11 mouse cellular contexts compared by ENCODE assay signal in the genomic region with DNA sequence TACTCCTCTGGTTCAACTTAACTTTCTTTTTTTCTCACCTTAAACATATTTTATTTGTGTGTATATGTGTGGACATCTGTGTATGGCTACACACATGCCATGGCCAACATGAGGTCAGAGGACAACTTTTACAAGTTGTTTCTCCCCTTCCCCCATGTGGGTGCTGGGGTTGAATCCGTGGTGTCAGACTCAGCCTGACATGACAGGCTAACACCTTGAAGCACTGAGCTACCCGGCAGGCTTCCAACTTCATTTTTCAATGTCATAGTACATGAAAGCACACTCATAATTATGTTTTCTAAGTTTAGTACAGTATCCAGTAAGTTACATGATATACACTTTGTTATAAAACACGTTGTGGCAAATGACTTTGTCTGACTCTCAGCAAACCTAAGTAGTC. TPM values are rescaled to one million over a fixed set of nuclear protein-coding genes. Genes with fewer than 3 reads are reported as not detected.
DNase-seq lines count a peak whose midpoint lies in the region; ATAC-seq and TF ChIP-seq lines count a peak whose summit lies in the region.
"Had no signal": no experiment of that assay in that cellular context is flagged by ENCODE, and none has a peak within 500 bp of the region (broad histone marks: within the 10 kb centered on the region; RNA-seq: fewer than 3 reads in every experiment).

No protein-coding gene starts in this region.

- H3K27ac ChIP-seq in cerebellum, adult 2 months (ENCODE audit: insufficient read depth, low read length) = peak overlapping the region; percentile 97
- peak overlapping the region; percentile 30; the same call in 1 of the 2 replicates for H3K27ac ChIP-seq in kidney, embryonic 14.5 days (ENCODE audit: low read depth, low read length)
- peak overlapping the region; percentile 77 for H3K27ac ChIP-seq in embryonic facial prominence, embryonic 14.5 days (replicated peaks; ENCODE audit: low read depth, low read length)
- H3K27ac ChIP-seq in liver, embryonic 13.5 days = peak overlapping the region; percentile 88
- H3K27ac ChIP-seq: midbrain, embryonic 12.5 days had no signal

- H3K9me3 ChIP-seq in kidney, embryonic 14.5 days (ENCODE audit: control insufficient read depth, low read length) = no peaks in the 10 kb centered on the region
- H3K9me3 ChIP-seq in embryonic facial prominence, embryonic 14.5 days (ENCODE audit: control insufficient read depth, low read length) = no peaks in the 10 kb centered on the region
- no peaks in the 10 kb centered on the region for H3K9me3 ChIP-seq in liver, embryonic 13.5 days (replicated peaks)
- H3K9me3 ChIP-seq: midbrain, embryonic 12.5 days had no signal

- no peaks in the 10 kb centered on the region for H3K36me3 ChIP-seq in kidney, embryonic 14.5 days (ENCODE audit: control insufficient read depth, insufficient read depth, low read length)
- no peaks in the 10 kb centered on the region for H3K36me3 ChIP-seq in embryonic facial prominence, embryonic 14.5 days (ENCODE audit: control insufficient read depth, insufficient read depth, low read length)
- H3K36me3 ChIP-seq in liver, embryonic 13.5 days = peaks cover 17% of the 10 kb centered on the region; the same call in 1 of the 2 replicates

- no peak for DNase-seq in cerebellum, adult 2 months
- no peak for DNase-seq in cerebellum, adult 18-20 months
- DNase-seq in kidney, adult 18-20 months = no peak
- DNase-seq in embryonic facial prominence, embryonic 14.5 days (ENCODE audit: low spot score) = no peak
- no peak for DNase-seq in liver, embryonic 13.5 days

- no peak overlapping the region for H3K4me2 ChIP-seq in kidney, embryonic 14.5 days (replicated peaks; ENCODE audit: low read depth, low read length)
- 0 out of 2 replicates have a peak overlapping the region, but pooled peaks have one; percentile 7 for H3K4me2 ChIP-seq in embryonic facial prominence, embryonic 14.5 days (ENCODE audit: low read depth, low read length)
- peak overlapping the region; percentile 64; the same call in 1 of the 2 replicates for H3K4me2 ChIP-seq in liver, embryonic 13.5 days
- H3K4me2 ChIP-seq: midbrain, embryonic 12.5 days had no signal

- ATAC-seq in kidney, embryonic 14.5 days (ENCODE audit: low FRiP score, low TSS enrichment) = no peak
- ATAC-seq in embryonic facial prominence, embryonic 14.5 days (ENCODE audit: low read depth) = no peak
- no peak for ATAC-seq in liver, embryonic 13.5 days (ENCODE audit: low read depth)
- no peak for ATAC-seq in frontal cortex, adult (ENCODE audit: low TSS enrichment)
- ATAC-seq in erythroid progenitor cell, adult 5-6 weeks (replicated peaks; ENCODE audit: low FRiP score, poor library complexity, severe bottlenecking) = no peak

- TF ChIP-seq CTCF in cerebellum, adult 2 months (IDR thresholded peaks at IDR 0.05; ENCODE audit: borderline replicate concordance, insufficient read depth, low read depth, low read length) = no peak

- no peaks in the 10 kb centered on the region for H3K27me3 ChIP-seq in cerebellum, adult 2 months (ENCODE audit: control insufficient read depth, insufficient read depth, low read length)
- no peaks in the 10 kb centered on the region for H3K27me3 ChIP-seq in kidney, embryonic 14.5 days (ENCODE audit: control insufficient read depth, insufficient read depth, low read length)
- no peaks in the 10 kb centered on the region for H3K27me3 ChIP-seq in embryonic facial prominence, embryonic 14.5 days (replicated peaks; ENCODE audit: control insufficient read depth, insufficient read depth, low read length)
- no peaks in the 10 kb centered on the region for H3K27me3 ChIP-seq in liver, embryonic 13.5 days
- H3K27me3 ChIP-seq: midbrain, embryonic 12.5 days had no signal

- H3K9ac ChIP-seq in kidney, embryonic 14.5 days (ENCODE audit: low read depth, low read length) = no peak overlapping the region
- H3K9ac ChIP-seq in embryonic facial prominence, embryonic 14.5 days (ENCODE audit: low read depth, low read length) = peak overlapping the region; percentile 47; the same call in 1 of the 2 replicates
- peak overlapping the region; percentile 64 for H3K9ac ChIP-seq in liver, embryonic 13.5 days
- H3K9ac ChIP-seq: midbrain, embryonic 12.5 days had no signal

- TF ChIP-seq POLR2A in cerebellum, adult 2 months (IDR thresholded peaks at IDR 0.05; ENCODE audit: borderline replicate concordance, insufficient read depth, low read length) = no peak

- WGBS in cerebellum, adult 2 months = 70% methylated on average over 3 of the region's 3 CpGs
- 77% methylated on average over 3 of the region's 3 CpGs for WGBS in kidney, embryonic 14.5 days
- WGBS in embryonic facial prominence, embryonic 14.5 days = 65% methylated on average over 3 of the region's 3 CpGs
- 57% methylated on average over 3 of the region's 3 CpGs for WGBS in liver, embryonic 13.5 days (ENCODE audit: insufficient replicate concordance)

- H3K4me1 ChIP-seq in cerebellum, adult 2 months (ENCODE audit: control insufficient read depth, insufficient read depth, low read length) = peaks cover 51% of the 10 kb centered on the region
- peaks cover 20% of the 10 kb centered on the region for H3K4me1 ChIP-seq in kidney, embryonic 14.5 days (ENCODE audit: control insufficient read depth, insufficient read depth, low read length)
- H3K4me1 ChIP-seq in embryonic facial prominence, embryonic 14.5 days (ENCODE audit: control insufficient read depth, insufficient read depth, low read length) = peaks cover 42% of the 10 kb centered on the region
- H3K4me1 ChIP-seq in liver, embryonic 13.5 days (replicated peaks) = peaks cover 96% of the 10 kb centered on the region

- no peak overlapping the region for H3K4me3 ChIP-seq in cerebellum, adult 2 months (replicated peaks; ENCODE audit: insufficient read depth, low read depth, low read length)
- no peak overlapping the region for H3K4me3 ChIP-seq in kidney, embryonic 14.5 days (ENCODE audit: low read length)
- H3K4me3 ChIP-seq in embryonic facial prominence, embryonic 14.5 days (ENCODE audit: low read depth, low read length) = no peak overlapping the region
- no peak overlapping the region for H3K4me3 ChIP-seq in liver, embryonic 13.5 days (replicated peaks)
- H3K4me3 ChIP-seq: midbrain, embryonic 12.5 days had no signal

RNA-seq across cellular contexts. Expression of a gene that starts 12.4 kb away (rescaled TPM):
- 15.4 and 18.4 TPM in 2 replicates for polyA plus RNA-seq in cerebellum, adult 2 months (2012; rRNA removed)
- 13.3 and 23.9 TPM in 2 replicates for polyA plus RNA-seq in kidney, embryonic 14.5 days (2014; fragmentation: Nextera tagmentation; extraction: Ambion mirVana)
- 15.2 and 16.2 TPM in 2 replicates for polyA plus RNA-seq in embryonic facial prominence, embryonic 14.5 days (2014; fragmentation: Nextera tagmentation; extraction: Ambion mirVana)
- 13.0 and 15.3 TPM in 2 replicates for polyA plus RNA-seq in liver, embryonic 13.5 days (2015; fragmentation: Nextera tagmentation; extraction: Ambion mirVana)
- total RNA-seq in erythroid progenitor cell, adult 5-6 weeks (2015; ENCODE audit: low replicate concordance) = 52.4 and 62.0 TPM in 2 replicates
- total RNA-seq in erythroid progenitor cell, adult 5-6 weeks (2017; ENCODE audit: low replicate concordance) = 13.1 and 27.8 TPM in 2 replicates

RNA-seq across cellular contexts. Expression of a gene that starts 26.6 kb away (rescaled TPM):
- 55.4 and 59.5 TPM in 2 replicates for polyA plus RNA-seq in cerebellum, adult 2 months (2012; rRNA removed)
- polyA plus RNA-seq in kidney, embryonic 14.5 days (2014; fragmentation: Nextera tagmentation; extraction: Ambion mirVana) = 17.3 and 28.0 TPM in 2 replicates
- 26.8 and 27.4 TPM in 2 replicates for polyA plus RNA-seq in embryonic facial prominence, embryonic 14.5 days (2014; fragmentation: Nextera tagmentation; extraction: Ambion mirVana)
- 652 and 660 TPM in 2 replicates for polyA plus RNA-seq in liver, embryonic 13.5 days (2015; fragmentation: Nextera tagmentation; extraction: Ambion mirVana)
- total RNA-seq in erythroid progenitor cell, adult 5-6 weeks (2015; ENCODE audit: low replicate concordance) = 57.0 and 70.6 TPM in 2 replicates
- 74.7 and 92.1 TPM in 2 replicates for total RNA-seq in erythroid progenitor cell, adult 5-6 weeks (2017; ENCODE audit: low replicate concordance)

RNA-seq across cellular contexts. Expression of a gene that starts 42.4 kb away (rescaled TPM):
- polyA plus RNA-seq in cerebellum, adult 2 months (2012; rRNA removed) = not detected in 2 replicates
- 33.7 and 36.3 TPM in 2 replicates for polyA plus RNA-seq in kidney, embryonic 14.5 days (2014; fragmentation: Nextera tagmentation; extraction: Ambion mirVana)
- polyA plus RNA-seq in embryonic facial prominence, embryonic 14.5 days (2014; fragmentation: Nextera tagmentation; extraction: Ambion mirVana) = 3.1 and 4.7 TPM in 2 replicates
- 4.4 and 5.2 TPM in 2 replicates for polyA plus RNA-seq in liver, embryonic 13.5 days (2015; fragmentation: Nextera tagmentation; extraction: Ambion mirVana)
- not detected in 2 replicates for total RNA-seq in erythroid progenitor cell, adult 5-6 weeks (2015; ENCODE audit: low replicate concordance)
- total RNA-seq in erythroid progenitor cell, adult 5-6 weeks (2017; ENCODE audit: low replicate concordance) = 0.26 TPM in 1 of 2 replicates, not detected in the other
- polyA plus RNA-seq: frontal cortex, adult 2 months had no signal

RNA-seq across cellular contexts. Expression of a gene that starts 42.9 kb away (rescaled TPM):
- 1.4 and 2.1 TPM in 2 replicates for polyA plus RNA-seq in cerebellum, adult 2 months (2012; rRNA removed)
- polyA plus RNA-seq in kidney, embryonic 14.5 days (2014; fragmentation: Nextera tagmentation; extraction: Ambion mirVana) = 0.57 and 0.60 TPM in 2 replicates
- 2.1 and 2.9 TPM in 2 replicates for polyA plus RNA-seq in embryonic facial prominence, embryonic 14.5 days (2014; fragmentation: Nextera tagmentation; extraction: Ambion mirVana)
- 0.05 and 0.08 TPM in 2 replicates for polyA plus RNA-seq in liver, embryonic 13.5 days (2015; fragmentation: Nextera tagmentation; extraction: Ambion mirVana)
- total RNA-seq in erythroid progenitor cell, adult 5-6 weeks (2015; ENCODE audit: low replicate concordance) = not detected in 2 replicates
- total RNA-seq in erythroid progenitor cell, adult 5-6 weeks (2017; ENCODE audit: low replicate concordance) = not detected in 2 replicates
- total RNA-seq: MEL had no signal

RNA-seq across cellular contexts. Expression of a gene that starts 54.0 kb away (rescaled TPM):
- polyA plus RNA-seq in cerebellum, adult 2 months (2012; rRNA removed) = 40.7 and 41.2 TPM in 2 replicates
- polyA plus RNA-seq in kidney, embryonic 14.5 days (2014; fragmentation: Nextera tagmentation; extraction: Ambion mirVana) = 66.9 and 69.1 TPM in 2 replicates
- 65.5 and 83.4 TPM in 2 replicates for polyA plus RNA-seq in embryonic facial prominence, embryonic 14.5 days (2014; fragmentation: Nextera tagmentation; extraction: Ambion mirVana)
- polyA plus RNA-seq in liver, embryonic 13.5 days (2015; fragmentation: Nextera tagmentation; extraction: Ambion mirVana) = 39.6 and 44.4 TPM in 2 replicates
- 7.9 and 9.6 TPM in 2 replicates for total RNA-seq in erythroid progenitor cell, adult 5-6 weeks (2015; ENCODE audit: low replicate concordance)
- total RNA-seq in erythroid progenitor cell, adult 5-6 weeks (2017; ENCODE audit: low replicate concordance) = 21.6 and 25.2 TPM in 2 replicates

Comparison
In these comparisons a context has a peak if more than half of its experiments do, and no peak if none do; other contexts are left out.
1. H3K27ac ChIP-seq: peak in every context shown above with its lines; median percentile 97 in cerebellum, adult 2 months; 88 in liver, embryonic 13.5 days; 77 in embryonic facial prominence, embryonic 14.5 days; 30 in kidney, embryonic 14.5 days.
2. RNA of a gene that starts 26.6 kb away (polyA plus RNA-seq): 652 to 660 TPM in liver, embryonic 13.5 days; 55.4 to 59.5 TPM in cerebellum, adult 2 months, 17.3 to 28.0 TPM in kidney, embryonic 14.5 days and 26.8 to 27.4 TPM in embryonic facial prominence, embryonic 14.5 days; every median in the first group is over 10 times any median in the second.